Mouse (Mus musculus) ES-E14 (cell line): ENCODE data around the gene Tep1. TPM values are rescaled to one million over a fixed set of nuclear protein-coding genes. Genes with fewer than 3 reads are reported as not detected.
"Not testable (repeated sequence)": the region's sequence is repeated elsewhere in the genome, so short reads cannot be mapped to it uniquely, and the experiment has no call there.

Source experiments
- DNase-seq: peaks from one replicate; pipeline ENCODE4 v3.0.0-alpha.2; 2013; ENCODE audit warnings: low read depth, low spot score
- H3K27ac ChIP-seq: 2 replicates; pipeline ENCODE4 v1.5.1; 2012; ENCODE audit warnings: low read depth, mild to moderate bottlenecking, low read length, moderate library complexity, mixed read lengths; ENCODE audit not compliant: poor library complexity, insufficient read depth, severe bottlenecking
- H3K36me3 ChIP-seq: 2 replicates; pipeline ENCODE4 v1.6.1; 2012; ENCODE audit warnings: mild to moderate bottlenecking, low read length, moderate library complexity, mixed read lengths; ENCODE audit not compliant: control insufficient read depth, poor library complexity, insufficient read depth, severe bottlenecking
- H3K4me1 ChIP-seq, 2 experiments: fragments of 150-350 bp in 1 of 2; sonication (generic) in 1 of 2; 2 replicates each; pipeline ENCODE4 v1.6.1; 2012; ENCODE audit warnings: low read length in 2 of 2, mild to moderate bottlenecking in 1 of 2, mixed read lengths in 1 of 2; ENCODE audit not compliant: control insufficient read depth in 2 of 2, insufficient read depth in 2 of 2, poor library complexity in 1 of 2
- H3K4me3 ChIP-seq, 2 experiments: fragments of 150-350 bp in 1 of 2; sonication (generic) in 1 of 2; 2 replicates each; pipeline ENCODE4 v1.5.1; 2012; ENCODE audit warnings: low read length in 2 of 2, low read depth in 1 of 2, mild to moderate bottlenecking in 1 of 2, mixed read lengths in 1 of 2; ENCODE audit not compliant: insufficient read depth in 1 of 2, poor library complexity in 1 of 2, severe bottlenecking in 1 of 2
- H3K9ac ChIP-seq: 2 replicates; pipeline ENCODE4 v1.6.1; 2012; ENCODE audit warnings: low read depth, mild to moderate bottlenecking, low read length, mixed read lengths; ENCODE audit not compliant: poor library complexity, insufficient read depth, severe bottlenecking
- H3K9me3 ChIP-seq: fragments of 150-350 bp; sonication (generic); 2 replicates; pipeline ENCODE4 v1.6.1; 2012; ENCODE audit warnings: low read depth, mild to moderate bottlenecking, low read length; ENCODE audit not compliant: control insufficient read depth, insufficient read depth
- CHD2 ChIP-seq: IDR thresholded peaks from 2 replicates; pipeline ENCODE4 v1.6.1; 2014; ENCODE audit warnings: mild to moderate bottlenecking, low read depth, low read length, inconsistent platforms
- HCFC1 ChIP-seq: IDR thresholded peaks from 2 replicates; pipeline ENCODE4 v1.6.1; 2012; ENCODE audit warnings: low read length, inconsistent platforms, borderline replicate concordance; ENCODE audit not compliant: insufficient read depth
- MAFK ChIP-seq: IDR thresholded peaks from 2 replicates; pipeline ENCODE4 v1.6.1; 2014; ENCODE audit warnings: mild to moderate bottlenecking, low read depth, low read length, inconsistent platforms; ENCODE audit not compliant: insufficient read depth
- ZC3H11A ChIP-seq: IDR thresholded peaks from 2 replicates; pipeline ENCODE4 v1.6.1; 2012; ENCODE audit warnings: low read depth, mild to moderate bottlenecking, inconsistent platforms, low read length, borderline replicate concordance
- ZNF384 ChIP-seq: IDR thresholded peaks from 2 replicates; pipeline ENCODE4 v1.6.1; 2012; ENCODE audit warnings: low read depth, low read length, inconsistent platforms
- in situ Hi-C, 2 experiments: fragments of 600-800 bp; cut with MboI; formaldehyde crosslinking; loops; one replicate each; pipeline ENCODE4 v1.15.1; 2025; ENCODE audit warnings: low sequenced_read_pairs in 2 of 2, inconsistent platforms in 1 of 2; ENCODE audit not compliant: unreplicated experiment in 2 of 2
- total RNA-seq: library from RNA; depleted of rRNA; stranded (reverse); fragments of 300-350 nt; gene quantifications from 2 replicates; pipeline ENCODE4 v1.2.3, GENCODE M21; 2012

Gene Tep1
- total RNA-seq, 1 experiment = 11.5 TPM

DNA sequence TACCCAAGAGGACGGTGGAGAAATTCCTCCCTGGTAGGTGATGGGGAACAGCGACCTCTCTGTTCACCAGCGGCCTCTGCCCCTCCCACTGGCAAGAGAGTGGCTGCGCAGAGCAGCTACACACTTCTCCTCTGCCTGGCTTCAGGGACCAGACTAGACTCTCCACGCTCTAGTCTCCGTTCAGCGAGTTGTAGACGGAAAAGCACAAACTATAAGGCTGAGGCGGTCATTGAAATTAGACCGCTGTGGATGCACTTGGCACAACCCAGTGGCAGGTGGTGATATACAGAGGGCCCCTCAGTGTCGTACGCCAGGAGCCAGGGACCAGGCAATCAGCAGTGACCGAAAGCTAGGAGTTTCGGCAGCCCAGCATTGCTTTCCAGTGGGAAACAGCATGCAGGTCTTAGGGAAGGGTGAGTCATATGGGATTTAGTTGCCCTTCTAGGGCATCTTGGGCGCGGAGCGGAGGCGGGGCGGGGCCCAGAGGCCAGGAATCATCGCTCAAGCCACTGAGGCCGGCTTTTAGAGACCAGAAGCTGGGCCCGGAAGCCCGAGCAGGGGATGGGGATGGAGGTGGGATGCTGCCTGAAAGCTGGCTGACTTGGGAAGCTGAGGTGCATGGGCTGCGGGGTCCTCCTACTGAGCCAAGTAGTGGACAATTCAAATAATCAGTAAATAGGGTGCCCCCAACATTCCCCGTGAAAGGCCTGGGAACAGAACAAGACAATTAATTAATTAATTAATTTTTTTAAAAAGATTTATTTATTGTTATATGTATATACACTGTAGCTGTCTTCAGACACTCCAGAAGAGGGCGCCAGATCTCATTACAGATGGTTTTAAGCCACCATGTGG lies 33.8 kb upstream of the Tep1 start:
- Histone ChIP-seq H3K9me3 (no peaks in the 10 kb centered on the region), H3K4me1 (no peaks in the 10 kb centered on the region), H3K27ac (no peak overlapping the region), H3K9ac (peak overlapping the region; percentile 60), H3K4me3 (peak overlapping the region; percentile 50 to 65), H3K36me3 (no peaks in the 10 kb centered on the region; the same call in 1 of the 2 replicates)
- DNase-seq = no peak
- TF ChIP-seq MAFK = no peak
- TF ChIP-seq ZC3H11A = no peak
- TF ChIP-seq HCFC1 = no peak
- TF ChIP-seq ZNF384 = no peak
- TF ChIP-seq CHD2 = no peak
- in situ Hi-C loops = no loop called here

DNA sequence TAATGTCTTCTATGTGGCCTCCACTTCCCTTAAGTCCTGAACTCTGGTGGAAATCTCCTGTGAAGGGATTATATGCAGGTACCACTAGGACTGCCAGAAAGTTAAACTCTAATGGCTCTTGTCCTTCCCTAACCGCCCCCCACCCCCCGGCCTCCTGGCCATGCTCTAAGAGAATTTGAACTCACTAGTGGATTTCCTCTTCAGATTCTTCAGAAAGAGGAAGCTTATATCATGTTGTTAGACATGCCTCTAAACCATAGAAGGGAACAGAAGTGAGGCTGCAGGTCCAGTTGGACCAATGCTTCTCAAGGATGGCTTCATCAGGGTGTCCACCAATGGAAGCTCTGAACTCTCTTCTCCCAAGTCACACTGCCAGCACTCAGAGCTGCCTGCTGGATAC lies 27.6 kb upstream of the Tep1 start:
- H3K27ac ChIP-seq, H3K9me3 ChIP-seq, in situ Hi-C loops, H3K4me3 ChIP-seq, H3K36me3 ChIP-seq, DNase-seq, H3K4me1 ChIP-seq, H3K9ac ChIP-seq: not testable (repeated sequence)

DNA sequence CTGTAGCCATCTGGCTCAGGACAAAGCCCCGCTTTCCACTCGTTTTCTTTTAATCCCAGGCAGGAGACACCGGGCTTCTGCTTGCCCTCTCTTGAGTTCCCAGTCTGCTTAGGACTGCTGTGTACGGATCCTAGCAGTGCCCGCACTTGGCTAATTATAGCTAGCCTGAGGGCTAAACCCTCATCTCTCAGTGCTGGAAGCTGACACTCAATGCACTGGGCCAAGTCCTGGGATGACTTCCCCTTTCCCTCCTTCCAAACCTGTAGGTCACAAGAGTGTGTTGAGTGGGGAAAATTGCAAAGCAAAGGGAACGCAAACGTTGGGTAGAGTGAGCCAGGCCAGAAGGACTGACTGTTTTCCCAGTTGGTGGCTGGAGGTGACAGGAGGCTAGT lies 27.0 kb upstream of the Tep1 start, which contains the start of gene Klhl33:
Klhl33 (minus strand) TSS at position 134 of the 392 bp plus-strand sequence.
- Histone ChIP-seq H3K9me3 (no peaks in the 10 kb centered on the region), H3K9ac (peak within 1 kb of the TSS; percentile 12; the same call in 1 of the 2 replicates), H3K4me1 (no peaks in the 10 kb centered on the region), H3K27ac (no peak within 1 kb of the TSS), H3K4me3 (peak within 1 kb of the TSS; percentile 54 to 59), H3K36me3 (no peaks in the 10 kb centered on the region)
- in situ Hi-C loops = no loop called here
- no peak for DNase-seq
- TF ChIP-seq CHD2 (no peak), ZC3H11A (no peak), MAFK (no peak), HCFC1 (no peak), ZNF384 (no peak)

DNA sequence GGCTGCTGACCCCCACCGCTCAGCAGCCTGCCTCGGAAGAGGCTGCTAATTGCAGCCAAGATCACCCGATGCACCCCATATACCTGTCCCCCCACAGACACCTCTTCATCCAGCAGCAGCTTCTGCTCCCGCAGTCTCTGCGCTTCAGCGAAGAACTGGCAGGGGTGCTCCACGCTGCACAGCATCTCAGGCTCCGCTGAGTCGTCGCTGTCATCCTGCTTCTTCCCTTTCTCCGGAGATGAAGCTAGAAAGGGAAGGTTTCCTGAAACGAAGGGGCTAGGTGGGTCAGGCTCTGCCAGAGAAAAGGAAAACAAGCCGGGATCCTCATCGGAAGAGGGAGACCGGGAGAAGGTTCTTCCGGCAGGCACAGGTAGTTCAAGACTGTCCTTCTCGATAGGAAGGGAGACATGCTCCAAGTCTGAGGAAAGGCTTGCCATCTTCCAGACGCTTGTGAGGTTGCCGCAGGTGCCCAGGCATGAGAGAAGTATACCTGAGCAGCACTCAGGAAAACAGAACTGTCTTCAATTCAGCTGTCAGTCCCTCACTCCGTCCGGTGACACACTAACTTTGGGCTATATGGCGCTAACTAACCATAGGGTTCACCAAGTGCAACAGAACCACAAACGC lies 26.5 kb upstream of the Tep1 start:
- Histone ChIP-seq H3K9me3 (no peaks in the 10 kb centered on the region), H3K9ac (peak overlapping the region; percentile 12; the same call in 1 of the 2 replicates), H3K4me1 (no peaks in the 10 kb centered on the region), H3K36me3 (no peaks in the 10 kb centered on the region), H3K4me3 (peak overlapping the region; percentile 54 to 59), H3K27ac (no peak overlapping the region)
- no peak for DNase-seq
- TF ChIP-seq HCFC1 (no peak), MAFK (no peak), ZC3H11A (no peak), CHD2 (no peak), ZNF384 (no peak)
- in situ Hi-C loops = no loop called here
